Mouse (Mus musculus) hindbrain, postnatal 0 days (tissue): ENCODE data around the gene Gm7102. TPM values are rescaled to one million over a fixed set of nuclear protein-coding genes. Genes with fewer than 3 reads are reported as not detected.
A peak's percentile ranks its signal among the peaks of the same experiment; 100 is the strongest.

Source experiments
- ATAC-seq: fragments of 200-750 bp; cut with Nextera tagmentation; 2 replicates; pipeline ENCODE4 v1.8.0; 2017; ENCODE audit warnings: mild to moderate bottlenecking, moderate TSS enrichment, moderate library complexity
- DNase-seq: peaks from one replicate; pipeline ENCODE4 v3.0.0-alpha.2; 2015; ENCODE audit warnings: low spot score
- H3K27ac ChIP-seq: fragments of 300-500 bp; sonication (generic); 2 replicates; pipeline ENCODE4 v1.5.1; 2014; ENCODE audit warnings: mild to moderate bottlenecking
- H3K27me3 ChIP-seq: fragments of 300-500 bp; sonication (generic); 2 replicates; pipeline ENCODE4 v1.6.1; 2014; ENCODE audit warnings: low read length, mixed read lengths; ENCODE audit not compliant: insufficient read depth
- H3K36me3 ChIP-seq: fragments of 300-500 bp; sonication (generic); 2 replicates; pipeline ENCODE4 v1.6.1; 2014; ENCODE audit warnings: low read length, mixed read lengths; ENCODE audit not compliant: insufficient read depth
- H3K4me1 ChIP-seq: fragments of 300-500 bp; sonication (generic); 2 replicates; pipeline ENCODE4 v1.6.1; 2014; ENCODE audit warnings: antibody characterized with exemption, low read length, mixed read lengths; ENCODE audit not compliant: insufficient read depth
- H3K4me2 ChIP-seq: fragments of 300-500 bp; sonication (generic); 2 replicates; pipeline ENCODE4 v1.6.1; 2014; ENCODE audit warnings: low read depth, mild to moderate bottlenecking, low read length, moderate library complexity, mixed read lengths
- H3K4me3 ChIP-seq: fragments of 300-500 bp; sonication (generic); 2 replicates; pipeline ENCODE4 v1.5.1; 2014; ENCODE audit warnings: low read length
- H3K9ac ChIP-seq: fragments of 300-500 bp; sonication (generic); replicated peaks from 2 replicates; pipeline ENCODE4 v1.6.1; 2014; ENCODE audit warnings: mild to moderate bottlenecking, low read length, moderate library complexity, mixed read lengths
- H3K9me3 ChIP-seq: fragments of 300-500 bp; sonication (generic); 2 replicates; pipeline ENCODE4 v1.6.1; 2016; ENCODE audit warnings: low read length, mixed read lengths
- CTCF ChIP-seq: IDR thresholded peaks from 2 replicates; pipeline ENCODE4 v1.5.1; 2016; ENCODE audit warnings: antibody characterized with exemption, control low read depth, low read depth
- WGBS: fragments of 180-500 bp; shearing (Covaris S2); extraction: QIAGEN DNeasy Blood & Tissue Kit; methylation state at CpG from one replicate; pipeline ENCODE4 v1.1.7; 2014; 5-methylcytosine and 5-hydroxymethylcytosine counted together
- polyA plus RNA-seq: library from polyadenylated mRNA; unstranded; fragments of >200 nt; fragmentation: Nextera tagmentation; extraction: Ambion mirVana; gene quantifications from 2 replicates; pipeline ENCODE4 v1.2.1, GENCODE M21; 2015
- total RNA-seq: library from RNA; depleted of rRNA; stranded (reverse); fragments of >200 nt; gene quantifications from 2 replicates; pipeline ENCODE4 v1.2.3, GENCODE M21; 2014; rRNA removed

The Gm7102 gene
- total and polyA plus RNA-seq, 2 experiments from 2014 or later = 0.19 to 1.0 TPM

DNA sequence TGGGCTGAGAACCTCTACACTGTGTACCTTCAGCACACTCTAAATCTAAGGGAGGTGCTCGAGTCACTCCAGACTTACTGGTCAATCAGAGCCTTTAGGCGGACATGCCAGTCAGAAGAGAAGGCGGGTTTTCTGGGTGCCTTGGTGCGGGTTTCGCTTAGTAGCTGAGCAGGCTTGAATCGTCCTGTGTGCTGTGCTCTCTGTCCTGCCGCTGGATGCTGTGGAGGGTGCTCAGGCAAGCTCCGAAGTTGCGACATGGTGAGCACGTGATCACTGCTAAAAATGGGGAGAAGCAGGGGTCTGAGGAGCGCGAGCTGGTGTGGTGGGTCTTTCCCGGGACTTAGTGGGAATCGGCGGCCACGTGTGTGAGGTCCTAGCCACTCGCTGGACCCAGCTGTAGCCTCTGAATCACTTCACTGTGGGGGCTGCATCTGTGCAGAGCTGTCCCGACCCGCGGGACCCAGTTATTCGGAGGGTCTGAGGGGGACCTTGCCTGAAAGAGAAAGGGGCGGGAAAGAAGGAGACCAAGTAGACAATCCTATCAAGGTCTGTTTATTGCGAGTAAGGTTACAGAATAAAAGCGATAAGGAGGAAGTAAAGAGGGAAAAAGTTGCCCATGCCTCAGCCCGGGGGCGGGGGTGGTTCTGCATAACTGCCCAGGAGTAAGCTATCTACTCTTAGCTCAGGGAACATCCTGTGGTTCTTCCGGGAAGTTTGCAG lies 24.2 kb downstream of the Gm7102 start:
- no peaks in the 10 kb centered on the region for H3K4me1 ChIP-seq
- no peaks in the 10 kb centered on the region for H3K9me3 ChIP-seq
- ATAC-seq (peak; percentile 59; the same call in 1 of the 2 replicates), DNase-seq (peak; percentile 27)
- WGBS = 8% methylated on average over 27 of the region's 27 CpGs
- H3K4me3 ChIP-seq = peak overlapping the region; percentile 40
- H3K4me2 ChIP-seq = peak overlapping the region; percentile 67
- TF ChIP-seq CTCF = no peak
- H3K36me3 ChIP-seq = no peaks in the 10 kb centered on the region
- no peak overlapping the region for H3K27ac ChIP-seq
- H3K9ac ChIP-seq = peak overlapping the region; percentile 18; the same call in 1 of the 2 replicates
- no peaks in the 10 kb centered on the region for H3K27me3 ChIP-seq

DNA sequence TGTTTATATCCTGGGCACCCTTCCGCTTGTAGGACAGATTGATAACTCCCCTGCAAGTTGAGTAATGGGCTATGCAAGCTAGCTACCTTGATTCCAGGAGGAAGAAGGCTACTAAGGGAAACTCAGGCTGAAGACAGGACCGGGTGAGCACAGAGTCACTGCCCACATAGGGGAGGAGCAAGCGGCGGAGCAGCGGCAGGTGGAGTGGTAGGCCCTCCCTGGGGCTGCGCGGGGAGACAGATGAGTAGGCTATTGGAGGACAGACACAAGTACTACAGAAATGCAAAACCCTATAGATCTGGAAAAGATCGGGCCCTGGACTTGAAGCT lies 24.8 kb downstream of the Gm7102 start:
- no peak for TF ChIP-seq CTCF
- Histone ChIP-seq H3K27ac (no peak overlapping the region), H3K9me3 (no peaks in the 10 kb centered on the region), H3K27me3 (no peaks in the 10 kb centered on the region), H3K4me2 (peak overlapping the region; percentile 67), H3K36me3 (no peaks in the 10 kb centered on the region), H3K4me1 (no peaks in the 10 kb centered on the region), H3K4me3 (peak overlapping the region; percentile 40), H3K9ac (peak overlapping the region; percentile 18; the same call in 1 of the 2 replicates)
- WGBS = 11% methylated on average over 8 of the region's 8 CpGs
- ATAC-seq (peak; percentile 24; the same call in 1 of the 2 replicates), DNase-seq (peak; percentile 4)

DNA sequence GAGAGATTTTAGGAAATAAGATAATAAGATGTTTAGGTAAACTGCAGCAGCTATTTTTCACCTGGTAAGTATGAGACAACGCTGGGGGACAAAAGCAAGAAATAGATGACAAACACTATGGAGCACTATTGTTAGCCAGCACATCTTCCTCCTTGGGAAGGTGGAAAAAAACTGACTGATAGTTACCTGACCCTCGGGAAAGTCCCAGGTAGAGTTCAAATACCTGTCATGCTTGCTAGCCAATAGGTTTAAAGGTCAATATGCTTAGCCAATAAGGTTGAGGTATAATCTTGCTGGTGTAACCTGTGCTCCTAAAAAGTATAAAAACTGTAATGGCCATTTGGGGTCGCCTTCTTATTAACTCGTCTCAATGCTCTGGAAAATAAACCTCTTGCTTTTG lies 34.8 kb downstream of the Gm7102 start:
- Histone ChIP-seq H3K4me1 (peaks cover 6% of the 10 kb centered on the region), H3K27ac (no peak overlapping the region), H3K9ac (peak overlapping the region; percentile 67), H3K36me3 (no peaks in the 10 kb centered on the region), H3K9me3 (no peaks in the 10 kb centered on the region), H3K4me3 (peak overlapping the region; percentile 78), H3K27me3 (no peaks in the 10 kb centered on the region), H3K4me2 (peak overlapping the region; percentile 83)
- ATAC-seq (no peak), DNase-seq (no peak)
- WGBS = 22% methylated on average over 4 of the region's 4 CpGs
- no peak for TF ChIP-seq CTCF

DNA sequence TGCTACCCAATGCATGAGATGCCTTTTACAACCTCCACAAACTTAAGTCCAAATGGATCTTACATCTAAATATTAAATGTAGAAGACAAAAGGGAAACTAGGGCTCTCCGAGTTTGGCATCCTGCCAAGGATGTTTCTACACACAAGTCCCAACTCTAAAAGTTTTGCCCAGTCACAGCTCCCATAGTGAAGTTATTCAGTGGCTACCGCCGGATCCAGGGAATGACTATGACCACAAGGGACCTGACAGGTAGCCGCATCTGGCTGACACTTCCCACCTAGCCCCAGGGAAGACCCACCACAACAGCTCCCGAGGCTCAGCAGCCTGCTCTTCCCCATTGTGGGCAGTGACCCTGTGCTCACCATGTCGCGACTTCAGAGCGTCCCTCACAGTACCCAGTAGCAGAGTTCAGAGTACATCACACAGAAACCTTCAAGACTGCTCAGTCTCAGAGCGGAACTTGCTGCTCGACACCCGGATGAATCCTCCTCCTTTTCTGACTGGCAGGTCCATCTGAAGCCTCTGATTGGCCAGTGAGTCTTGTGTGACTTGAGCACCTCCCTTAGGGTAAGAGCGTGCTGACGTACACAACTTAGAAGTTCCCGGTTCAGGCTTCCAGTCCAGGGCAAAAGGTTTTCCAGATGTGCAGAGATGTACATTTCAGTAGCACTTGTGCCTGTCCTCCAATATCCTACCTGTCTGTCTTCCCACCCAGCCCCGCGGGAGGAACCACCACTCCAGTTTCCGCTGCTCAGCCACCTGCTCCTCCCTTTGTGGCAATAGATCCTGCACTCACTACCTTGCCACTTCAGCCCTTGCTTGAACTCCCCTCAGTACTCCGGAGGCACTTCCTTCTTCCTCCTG lies 35.5 kb downstream of the Gm7102 start, which contains the start of gene Zfp950:
Zfp950 (minus strand) TSS at position 499 of the 865 bp plus-strand sequence.
- Histone ChIP-seq H3K4me3 (peak within 1 kb of the TSS; percentile 78), H3K27me3 (no peaks in the 10 kb centered on the region), H3K36me3 (no peaks in the 10 kb centered on the region), H3K4me1 (peaks cover 6% of the 10 kb centered on the region), H3K9ac (peak within 1 kb of the TSS; percentile 67), H3K4me2 (peak within 1 kb of the TSS; percentile 83), H3K9me3 (no peaks in the 10 kb centered on the region), H3K27ac (peak within 1 kb of the TSS; percentile 16; the same call in 1 of the 2 replicates)
- ATAC-seq = peak; percentile 100
- TF ChIP-seq CTCF = no peak
- DNase-seq = peak; percentile 90
- under 1% methylated on average over 18 of the region's 18 CpGs for WGBS

DNA sequence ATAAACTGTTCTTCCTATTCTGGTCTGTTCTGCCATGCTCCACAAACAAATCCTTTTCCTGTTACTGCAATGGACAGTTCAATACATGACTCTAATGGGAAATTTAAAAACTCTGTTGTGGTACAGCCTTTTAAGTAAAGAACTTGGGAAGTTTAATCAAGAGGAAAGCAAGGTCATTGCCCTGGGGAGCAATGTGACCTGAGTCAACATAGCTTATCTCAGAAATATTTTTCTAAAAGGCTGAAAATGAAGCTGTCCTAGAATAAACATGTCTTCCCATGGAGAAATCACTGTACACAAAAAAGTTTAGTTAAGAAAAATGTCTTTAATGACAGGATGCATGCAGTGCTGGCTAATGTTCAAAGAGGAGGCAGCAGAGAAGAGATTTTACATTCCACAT lies 37.5 kb downstream of the Gm7102 start:
- Histone ChIP-seq H3K4me3 (no peak overlapping the region), H3K27ac (no peak overlapping the region), H3K4me2 (no peak overlapping the region), H3K36me3 (no peaks in the 10 kb centered on the region), H3K9ac (no peak overlapping the region), H3K9me3 (no peaks in the 10 kb centered on the region), H3K4me1 (peaks cover 6% of the 10 kb centered on the region), H3K27me3 (no peaks in the 10 kb centered on the region)
- DNase-seq (no peak), ATAC-seq (no peak)
- no peak for TF ChIP-seq CTCF

DNA sequence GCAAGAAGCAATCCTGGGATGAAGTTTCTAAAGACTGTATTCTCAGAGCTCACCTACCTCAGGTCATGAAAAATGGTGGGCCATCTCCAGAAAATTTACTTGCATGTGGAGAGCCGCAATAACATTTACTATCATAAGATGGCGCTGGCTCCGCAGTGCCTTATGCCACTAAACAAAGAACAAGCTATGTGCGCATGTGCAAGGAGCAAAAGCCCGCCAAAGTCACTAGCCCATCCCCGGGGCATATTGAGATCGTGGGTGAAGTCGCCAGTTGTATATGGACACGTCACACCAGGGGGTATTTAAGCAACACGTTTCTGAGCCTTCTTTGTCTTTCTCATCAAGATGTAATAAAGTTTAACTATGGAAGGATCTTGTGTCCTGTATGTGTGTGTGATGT lies 45.0 kb downstream of the Gm7102 start:
- Histone ChIP-seq H3K4me3 (no peak overlapping the region), H3K9me3 (no peaks in the 10 kb centered on the region), H3K4me1 (no peaks in the 10 kb centered on the region), H3K27me3 (no peaks in the 10 kb centered on the region), H3K4me2 (no peak overlapping the region), H3K36me3 (no peaks in the 10 kb centered on the region), H3K27ac (no peak overlapping the region), H3K9ac (no peak overlapping the region)
- no peak for TF ChIP-seq CTCF
- 90% methylated on average over 10 of the region's 10 CpGs for WGBS
- DNase-seq (no peak), ATAC-seq (no peak)

Other genes starting within 250 kb of the Gm7102 start
- gene Zfp950, start 35.5 kb downstream of the Gm7102 start, total RNA-seq = 12.0 and 12.4 TPM in 2 replicates
- gene Zfp950, start 35.5 kb downstream of the Gm7102 start, polyA plus RNA-seq = 38.1 and 46.7 TPM in 2 replicates
- gene Gm6020, start 7.6 kb upstream of the Gm7102 start, total RNA-seq = not detected in 2 replicates
- gene Gm6020, start 7.6 kb upstream of the Gm7102 start, polyA plus RNA-seq = not detected in 2 replicates
- gene Csf2ra, start 52.1 kb upstream of the Gm7102 start, total RNA-seq = 39.6 and 48.2 TPM in 2 replicates
- gene Csf2ra, start 52.1 kb upstream of the Gm7102 start, polyA plus RNA-seq = 36.3 and 44.1 TPM in 2 replicates
- not detected in 2 replicates for gene Gm21060, start 120.8 kb upstream of the Gm7102 start, total RNA-seq
- gene Gm21060, start 120.8 kb upstream of the Gm7102 start, polyA plus RNA-seq = not detected in 2 replicates